Mouse (Mus musculus): ENCODE measurements around the gene P2rx6. TPM values are rescaled to one million over a fixed set of nuclear protein-coding genes. Genes with fewer than 3 reads are reported as not detected.

P2rx6 gene
- polyA plus RNA-seq, 2 experiments = 0.06 TPM; not detected in 1

- peaks cover 68% of the 10 kb centered on the region for H3K36me3 ChIP-seq (replicated peaks; ENCODE audit: control insufficient read depth, insufficient read depth, low read depth)
- no peak for ATAC-seq (ENCODE audit: insufficient read depth)
Measured at GRCm38 (mm10) chr16:17625488-17626268, 64.0 kb downstream of the P2rx6 start.

GRCm38 (mm10) chr16:17626269-17626555 lies 64.5 kb downstream of the P2rx6 start:
- Histone ChIP-seq H3K36me3 (replicated peaks; ENCODE audit: control insufficient read depth, insufficient read depth, low read depth) (peaks cover 71% of the 10 kb centered on the region), H3K4me1 (replicated peaks; ENCODE audit: control insufficient read depth in 2 of 2, insufficient read depth in 2 of 2, low read length in 1 of 2) (no peaks in the 10 kb centered on the region)

More at GRCm38 (mm10) chr16:17625488-17626268, 64.0 kb downstream of the P2rx6 start:
- H3K27ac ChIP-seq = no peak overlapping the region
- H3K9me3 ChIP-seq (ENCODE audit: control insufficient read depth, low read length) = no peaks in the 10 kb centered on the region
- H3K4me2 ChIP-seq (ENCODE audit: low read depth) = no peak overlapping the region
- peaks cover under 1% of the 10 kb centered on the region in 2 experiments for H3K4me1 ChIP-seq (replicated peaks; ENCODE audit: control insufficient read depth in 2 of 2, insufficient read depth in 2 of 2, low read length in 1 of 2)
- no peak overlapping the region for H3K4me3 ChIP-seq (ENCODE audit: insufficient read depth in 1 of 2, low read depth in 2 of 2, low read length in 2 of 2)
- no peak overlapping the region for H3K9ac ChIP-seq (replicated peaks)
- no peak for DNase-seq (ENCODE audit: low read depth in 3 of 3, low spot score in 3 of 3)
- no peaks in the 10 kb centered on the region for H3K27me3 ChIP-seq (ENCODE audit: control insufficient read depth, insufficient read depth, low read length)
- TF ChIP-seq CTCF (IDR thresholded peaks at IDR 0.05; ENCODE audit: low read depth) = peak; percentile 75
- TF ChIP-seq EP300 (IDR thresholded peaks at IDR 0.05; ENCODE audit: low read depth) = no peak
- WGBS (ENCODE audit: insufficient replicate concordance) = 69% methylated on average over 8 of the region's 8 CpGs

More at GRCm38 (mm10) chr16:17626269-17626555, 64.5 kb downstream of the P2rx6 start:
- Histone ChIP-seq H3K9me3 (ENCODE audit: control insufficient read depth, low read length) (no peaks in the 10 kb centered on the region), H3K27ac (no peak overlapping the region), H3K4me2 (ENCODE audit: low read depth) (no peak overlapping the region), H3K27me3 (ENCODE audit: control insufficient read depth, insufficient read depth, low read length) (no peaks in the 10 kb centered on the region), H3K9ac (replicated peaks) (no peak overlapping the region), H3K4me3 (ENCODE audit: insufficient read depth in 1 of 2, low read depth in 2 of 2, low read length in 2 of 2) (no peak overlapping the region)
- TF ChIP-seq CTCF (IDR thresholded peaks at IDR 0.05; ENCODE audit: low read depth) (no peak), EP300 (IDR thresholded peaks at IDR 0.05; ENCODE audit: low read depth) (no peak)
- WGBS (ENCODE audit: insufficient replicate concordance) = 88% methylated on average over 5 of the region's 5 CpGs
- no peak for DNase-seq (ENCODE audit: low read depth in 3 of 3, low spot score in 3 of 3)
- no peak for ATAC-seq (ENCODE audit: insufficient read depth)

Other genes starting within 250 kb of the P2rx6 start
- gene Serpind1, start 230.5 kb upstream of the P2rx6 start, polyA plus RNA-seq (2012; rRNA removed) = 101 and 113 TPM in 2 replicates
- gene Serpind1, start 230.5 kb upstream of the P2rx6 start, polyA plus RNA-seq (2014; fragmentation: Nextera tagmentation; extraction: Ambion mirVana) = 154 and 169 TPM in 2 replicates
- 3.1 and 4.3 TPM in 2 replicates for gene Snap29, start 155.9 kb upstream of the P2rx6 start, polyA plus RNA-seq (2012; rRNA removed)
- gene Snap29, start 155.9 kb upstream of the P2rx6 start, polyA plus RNA-seq (2014; fragmentation: Nextera tagmentation; extraction: Ambion mirVana) = 4.5 and 4.9 TPM in 2 replicates
- 15.9 and 19.0 TPM in 2 replicates for gene Pi4ka, start 155.6 kb upstream of the P2rx6 start, polyA plus RNA-seq (2012; rRNA removed)
- gene Pi4ka, start 155.6 kb upstream of the P2rx6 start, polyA plus RNA-seq (2014; fragmentation: Nextera tagmentation; extraction: Ambion mirVana) = 13.7 and 16.8 TPM in 2 replicates
- 6.8 and 8.0 TPM in 2 replicates for gene Crkl, start 109.9 kb upstream of the P2rx6 start, polyA plus RNA-seq (2012; rRNA removed)
- gene Crkl, start 109.9 kb upstream of the P2rx6 start, polyA plus RNA-seq (2014; fragmentation: Nextera tagmentation; extraction: Ambion mirVana) = 18.8 and 25.0 TPM in 2 replicates
- gene Aifm3, start 72.3 kb upstream of the P2rx6 start, polyA plus RNA-seq (2012; rRNA removed) = 0.67 and 1.3 TPM in 2 replicates
- 0.53 and 0.99 TPM in 2 replicates for gene Aifm3, start 72.3 kb upstream of the P2rx6 start, polyA plus RNA-seq (2014; fragmentation: Nextera tagmentation; extraction: Ambion mirVana)
- 32.0 and 32.5 TPM in 2 replicates for gene Lztr1, start 53.2 kb upstream of the P2rx6 start, polyA plus RNA-seq (2012; rRNA removed)
- 15.5 and 17.2 TPM in 2 replicates for gene Lztr1, start 53.2 kb upstream of the P2rx6 start, polyA plus RNA-seq (2014; fragmentation: Nextera tagmentation; extraction: Ambion mirVana)
- 20.4 and 21.8 TPM in 2 replicates for gene Thap7, start 30.7 kb upstream of the P2rx6 start, polyA plus RNA-seq (2012; rRNA removed)
- gene Thap7, start 30.7 kb upstream of the P2rx6 start, polyA plus RNA-seq (2014; fragmentation: Nextera tagmentation; extraction: Ambion mirVana) = 19.7 and 24.5 TPM in 2 replicates
- 0.02 TPM in 1 of 2 replicates, not detected in the other for gene Lrrc74b, start 638 bp upstream of the P2rx6 start, polyA plus RNA-seq (2012; rRNA removed)
- 0.06 TPM in 1 of 2 replicates, not detected in the other for gene Lrrc74b, start 638 bp upstream of the P2rx6 start, polyA plus RNA-seq (2014; fragmentation: Nextera tagmentation; extraction: Ambion mirVana)
- gene Slc7a4, start 21.3 kb downstream of the P2rx6 start, polyA plus RNA-seq (2012; rRNA removed) = 1.1 and 2.0 TPM in 2 replicates
- gene Slc7a4, start 21.3 kb downstream of the P2rx6 start, polyA plus RNA-seq (2014; fragmentation: Nextera tagmentation; extraction: Ambion mirVana) = 1.3 and 1.8 TPM in 2 replicates
- gene Smpd4, start 57.5 kb downstream of the P2rx6 start, polyA plus RNA-seq (2012; rRNA removed) = 28.8 and 33.7 TPM in 2 replicates
- 18.8 and 21.7 TPM in 2 replicates for gene Smpd4, start 57.5 kb downstream of the P2rx6 start, polyA plus RNA-seq (2014; fragmentation: Nextera tagmentation; extraction: Ambion mirVana)
- gene Ccdc74a, start 84.6 kb downstream of the P2rx6 start, polyA plus RNA-seq (2012; rRNA removed) = 1.6 and 2.5 TPM in 2 replicates
- 2.6 and 3.4 TPM in 2 replicates for gene Ccdc74a, start 84.6 kb downstream of the P2rx6 start, polyA plus RNA-seq (2014; fragmentation: Nextera tagmentation; extraction: Ambion mirVana)
- gene Med15, start 171.0 kb downstream of the P2rx6 start, polyA plus RNA-seq (2012; rRNA removed) = 18.0 and 20.6 TPM in 2 replicates
- 11.4 and 14.8 TPM in 2 replicates for gene Med15, start 171.0 kb downstream of the P2rx6 start, polyA plus RNA-seq (2014; fragmentation: Nextera tagmentation; extraction: Ambion mirVana)
- gene Klhl22, start 197.7 kb downstream of the P2rx6 start, polyA plus RNA-seq (2012; rRNA removed) = 13.1 and 14.0 TPM in 2 replicates
- 10.8 and 11.6 TPM in 2 replicates for gene Klhl22, start 197.7 kb downstream of the P2rx6 start, polyA plus RNA-seq (2014; fragmentation: Nextera tagmentation; extraction: Ambion mirVana)
- 3.4 and 4.3 TPM in 2 replicates for gene Scarf2, start 235.4 kb downstream of the P2rx6 start, polyA plus RNA-seq (2012; rRNA removed)
- 0.51 and 1.0 TPM in 2 replicates for gene Scarf2, start 235.4 kb downstream of the P2rx6 start, polyA plus RNA-seq (2014; fragmentation: Nextera tagmentation; extraction: Ambion mirVana)